Mouse (Mus musculus) liver, adult (tissue): ENCODE data around the gene Ntf3.

Experiments
- GATA4 ChIP-seq: IDR thresholded peaks from 2 replicates; pipeline ENCODE4 v1.6.1; 2014; ENCODE audit warnings: mild to moderate bottlenecking, low read length; ENCODE audit not compliant: insufficient replicate concordance

Gene Ntf3

DNA sequence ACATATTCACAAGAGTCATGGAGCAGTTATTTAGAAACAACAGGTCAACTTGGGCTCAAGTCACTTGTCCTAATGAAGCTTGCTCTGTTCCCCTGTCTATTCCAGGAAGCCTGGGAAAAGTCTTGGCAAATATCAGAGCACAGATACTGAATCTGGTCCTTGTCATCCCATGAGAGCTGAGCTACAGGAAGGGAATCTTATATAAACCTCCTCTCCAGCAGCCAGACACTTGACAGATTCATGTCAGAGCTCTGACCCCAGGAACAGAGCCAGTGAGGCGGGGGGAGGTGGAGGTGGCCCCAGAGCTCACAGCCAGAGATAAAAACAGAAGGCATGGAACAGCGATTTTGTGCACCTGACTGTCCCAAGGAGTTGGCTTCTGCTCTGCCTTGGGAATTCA lies 26.3 kb downstream of the Ntf3 start:
- peak; percentile 38; the same call in 1 of the 2 replicates for TF ChIP-seq GATA4

DNA sequence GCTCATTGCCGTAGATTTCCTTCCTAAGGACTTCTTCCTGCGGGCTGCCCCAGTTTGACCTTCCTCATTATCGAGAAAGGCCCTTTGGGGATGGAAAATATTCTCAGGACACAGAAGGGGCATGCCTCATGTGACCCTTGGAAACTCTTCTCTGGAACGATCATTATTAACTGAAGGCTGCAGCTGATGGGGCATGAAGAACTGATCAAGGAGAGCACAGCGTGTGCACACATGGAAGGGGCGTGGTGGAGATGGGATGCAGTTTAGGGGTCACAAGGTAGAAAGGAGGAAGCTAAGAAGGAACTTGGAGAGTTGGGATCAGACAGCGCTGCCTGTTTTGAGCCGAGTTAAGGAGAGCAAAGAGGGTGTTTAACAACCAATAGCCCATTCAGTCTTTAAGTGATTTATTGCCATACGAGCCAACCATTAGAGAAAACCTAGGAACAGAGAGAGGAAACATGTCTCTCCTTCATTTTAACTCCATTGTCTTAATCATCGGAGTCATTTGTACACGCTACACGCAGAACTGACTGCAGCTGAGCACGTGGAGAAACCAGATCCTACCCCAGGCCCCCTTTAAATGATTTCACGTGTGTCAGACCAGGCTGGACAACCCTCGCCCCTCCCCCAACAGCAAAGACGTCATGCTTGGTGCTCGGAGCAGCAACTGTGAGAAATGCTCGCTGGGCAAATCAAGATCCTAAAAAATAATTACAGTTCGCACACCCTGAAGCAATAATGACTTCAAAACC lies 32.4 kb downstream of the Ntf3 start:
- peak; percentile 80; the same call in 1 of the 2 replicates for TF ChIP-seq GATA4

DNA sequence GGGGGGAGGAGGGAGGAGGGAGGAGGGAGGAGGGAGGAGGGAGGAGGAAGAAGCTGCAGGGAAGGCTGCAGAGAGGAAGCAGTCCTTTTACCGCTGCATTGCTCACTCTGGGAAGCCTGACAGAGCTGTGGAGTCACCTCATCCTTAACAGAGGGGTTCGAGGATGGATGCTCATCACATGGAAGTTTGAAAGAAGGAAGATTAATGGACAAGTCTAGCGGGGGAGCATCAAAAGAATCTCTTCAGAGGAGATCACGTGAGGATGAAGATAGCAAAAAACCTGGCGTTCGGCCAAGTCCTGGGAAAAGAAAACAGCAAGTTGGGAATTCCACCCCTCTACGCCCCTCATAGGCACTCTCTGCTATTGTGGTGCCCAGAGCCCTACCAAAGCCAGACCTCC lies 38.5 kb downstream of the Ntf3 start:
- TF ChIP-seq GATA4: no peak

DNA sequence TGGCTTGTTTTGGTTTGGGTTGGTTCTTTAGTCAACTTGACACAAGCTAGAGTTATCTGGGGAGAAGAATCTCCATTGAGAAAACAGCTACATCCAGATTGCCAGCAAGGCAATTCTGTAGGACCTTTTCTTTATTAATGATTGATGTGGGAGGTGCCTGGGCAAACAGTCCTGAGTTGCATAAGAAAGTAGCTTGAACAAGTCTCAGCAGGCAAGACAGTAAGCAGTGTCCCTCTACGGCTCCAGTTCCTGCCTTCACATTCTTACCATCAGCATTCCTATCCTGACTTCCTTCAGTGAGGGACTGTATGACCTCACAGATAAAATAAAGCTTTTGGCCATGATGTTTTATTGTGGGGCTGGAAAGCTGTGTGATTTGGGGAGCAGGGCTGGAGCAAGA lies 48.5 kb downstream of the Ntf3 start:
- TF ChIP-seq GATA4: no peak

DNA sequence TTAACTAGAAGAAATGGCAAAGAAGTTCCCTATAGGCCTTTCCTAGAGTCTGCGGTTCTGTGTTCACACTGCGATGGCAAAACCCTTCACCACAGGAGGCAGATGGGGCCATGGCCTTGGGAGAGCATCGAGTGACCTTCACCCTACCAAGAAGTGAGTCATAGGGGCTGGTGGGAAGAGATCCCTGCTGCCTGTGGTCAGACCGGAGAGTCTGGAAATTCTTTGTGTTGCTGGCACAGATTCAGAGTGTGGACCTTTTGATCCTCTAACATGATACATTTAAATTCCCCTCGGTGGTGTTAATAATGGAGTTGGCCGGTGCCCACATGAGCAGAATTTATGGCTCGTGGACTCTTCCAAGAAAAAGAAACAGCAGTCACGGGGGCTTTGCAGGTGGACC lies 49.5 kb downstream of the Ntf3 start:
- no peak for TF ChIP-seq GATA4

DNA sequence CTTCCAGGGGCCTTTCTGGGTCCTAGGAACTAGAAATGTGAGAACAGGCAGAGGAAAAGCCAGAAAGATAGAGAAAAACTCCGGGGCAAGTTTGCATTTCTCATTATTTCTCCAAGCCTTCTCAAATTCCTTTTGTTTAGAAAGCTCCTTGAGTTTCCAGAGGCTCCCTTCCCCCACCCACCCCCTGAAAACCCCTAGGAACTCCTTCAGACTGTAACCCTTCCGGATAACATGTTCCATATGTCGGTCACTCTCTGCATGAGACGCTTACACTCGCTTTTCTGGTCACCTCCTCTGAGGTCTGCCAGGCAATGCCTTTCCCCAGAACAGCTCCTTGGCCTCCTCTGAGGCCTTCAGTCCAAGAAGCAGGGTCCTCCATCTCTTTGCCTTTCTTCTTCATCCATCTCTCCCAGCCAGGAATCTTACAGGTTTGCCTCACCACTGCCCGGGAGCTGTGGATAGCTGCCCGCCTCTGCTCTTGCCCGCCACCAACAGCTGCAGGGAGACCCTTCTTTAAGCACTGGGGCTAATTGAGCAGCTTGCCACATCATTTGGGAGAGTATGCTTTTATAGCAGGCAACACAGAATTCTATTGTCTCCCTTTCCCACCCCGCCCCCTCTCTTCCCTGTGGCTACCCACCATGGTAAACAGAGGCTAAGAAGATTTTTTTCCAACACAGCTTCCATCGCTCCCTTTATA lies 51.6 kb downstream of the Ntf3 start:
- TF ChIP-seq GATA4: no peak

DNA sequence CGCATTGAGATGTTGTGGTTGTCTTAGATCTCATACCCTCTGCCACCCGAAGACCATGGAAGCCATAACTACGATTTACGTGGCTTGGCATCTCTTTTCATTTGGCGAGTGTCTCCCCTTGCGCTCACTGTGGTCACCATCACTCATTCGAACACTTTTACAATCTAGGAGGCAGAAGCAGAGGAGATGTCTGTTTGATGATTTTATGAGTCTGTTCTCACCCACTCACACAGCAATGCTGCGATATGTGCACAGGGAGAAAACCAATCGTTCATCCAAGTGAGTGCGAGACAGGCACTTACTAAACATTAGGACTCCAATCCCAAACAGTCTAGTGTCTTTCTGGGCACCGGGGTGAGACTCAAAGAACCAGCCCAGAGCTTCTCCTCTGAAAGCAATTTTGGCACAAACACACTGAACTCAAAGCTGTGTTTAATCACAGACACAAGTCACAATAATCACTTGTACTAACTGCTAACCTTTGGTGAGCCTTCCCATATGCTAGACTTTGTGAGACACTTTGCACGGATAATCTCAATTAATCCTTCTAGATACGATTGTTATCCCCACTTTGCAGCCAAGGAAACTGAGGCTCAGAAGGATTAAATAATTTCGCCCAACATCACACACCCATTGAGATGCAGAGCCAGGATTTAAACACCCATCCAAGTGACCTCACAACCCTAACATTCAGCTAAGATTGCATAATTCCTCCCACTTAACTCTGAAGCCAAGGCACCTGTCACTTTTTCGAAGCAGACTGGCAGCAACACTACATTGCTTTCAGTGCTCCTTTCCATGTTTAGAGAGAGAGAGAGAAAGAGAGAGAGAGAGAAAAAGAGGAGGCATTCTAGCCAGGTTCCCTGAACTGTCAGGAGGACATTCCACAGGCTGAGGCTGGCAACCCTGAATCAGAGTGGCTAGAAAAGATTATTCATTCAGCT lies 55.5 kb downstream of the Ntf3 start:
- TF ChIP-seq GATA4: no peak

DNA sequence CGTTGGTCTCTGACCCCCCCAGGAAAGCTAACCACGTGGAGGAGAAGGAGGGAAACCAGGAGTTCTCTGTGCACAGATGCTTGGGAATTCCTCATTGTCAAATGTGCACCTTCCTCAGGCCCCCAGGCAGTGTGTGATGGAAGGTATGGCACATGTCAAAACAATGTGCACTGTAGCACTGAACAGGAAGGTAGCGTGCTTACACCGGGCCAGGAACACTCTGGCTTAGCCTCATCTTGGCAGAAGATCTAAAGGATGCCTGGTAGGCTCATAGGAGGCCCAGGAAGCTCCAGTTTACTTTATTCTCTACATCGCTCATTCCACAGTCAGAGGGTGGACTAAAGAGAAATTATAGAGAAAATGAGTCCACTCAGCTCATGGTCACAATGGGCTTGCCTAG lies 57.5 kb downstream of the Ntf3 start:
- no peak for TF ChIP-seq GATA4

DNA sequence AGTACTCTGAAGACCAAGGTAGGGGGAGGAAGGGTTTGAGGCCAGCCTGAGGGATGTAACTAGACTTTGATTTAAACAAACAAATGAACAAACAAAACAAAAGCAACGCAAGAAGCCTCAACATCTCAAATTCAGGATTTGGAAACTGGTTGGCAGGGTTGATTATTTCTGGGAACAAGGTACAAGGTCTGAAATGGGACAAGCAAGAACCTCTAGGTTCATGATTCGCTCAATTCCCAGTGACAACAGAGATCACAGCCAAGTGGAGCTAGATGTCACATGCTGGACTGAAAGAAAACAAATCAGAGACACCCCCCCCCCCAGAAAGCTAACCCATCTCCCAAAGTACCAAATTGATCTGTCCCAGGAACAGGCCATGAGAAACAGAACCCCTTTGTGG lies 57.9 kb downstream of the Ntf3 start:
- no peak for TF ChIP-seq GATA4

DNA sequence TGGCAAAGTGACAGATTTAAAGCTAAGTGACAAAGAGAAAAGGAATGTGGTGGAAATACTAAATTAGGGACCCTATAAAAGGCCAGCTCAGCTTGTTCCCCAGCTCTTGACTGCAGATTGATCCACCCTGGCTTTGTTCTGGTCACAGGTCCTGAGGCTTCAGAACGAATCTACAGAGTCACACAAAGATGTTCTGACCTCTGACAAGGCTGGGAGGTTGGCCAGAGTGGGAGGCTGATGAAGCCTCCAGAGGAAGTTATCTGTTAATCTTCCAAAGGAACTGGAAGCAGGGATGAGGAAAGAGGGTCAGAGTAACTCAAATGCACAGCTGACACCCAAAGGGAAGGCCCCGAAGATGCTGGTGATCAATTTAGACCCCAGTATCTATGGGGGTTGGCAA lies 59.3 kb downstream of the Ntf3 start:
- TF ChIP-seq GATA4: no peak

DNA sequence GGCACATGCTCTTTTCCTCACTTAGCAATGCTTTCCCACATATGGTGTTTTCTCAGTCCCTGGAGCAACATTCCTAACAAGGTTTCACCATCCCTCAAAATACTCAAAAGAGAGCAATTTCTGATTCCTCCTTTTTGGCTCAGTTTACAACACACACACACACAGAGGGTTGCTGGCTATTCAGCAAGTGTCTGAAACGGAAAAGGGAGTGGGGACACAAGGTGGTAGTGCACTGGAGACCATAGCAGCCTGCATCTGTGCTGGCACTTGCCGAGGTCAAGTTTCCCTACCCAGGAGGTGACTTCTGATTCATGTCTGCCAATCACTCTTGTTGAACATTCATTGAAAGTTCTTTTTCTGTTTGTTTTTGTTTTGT lies 59.9 kb downstream of the Ntf3 start:
- TF ChIP-seq GATA4: no peak

DNA sequence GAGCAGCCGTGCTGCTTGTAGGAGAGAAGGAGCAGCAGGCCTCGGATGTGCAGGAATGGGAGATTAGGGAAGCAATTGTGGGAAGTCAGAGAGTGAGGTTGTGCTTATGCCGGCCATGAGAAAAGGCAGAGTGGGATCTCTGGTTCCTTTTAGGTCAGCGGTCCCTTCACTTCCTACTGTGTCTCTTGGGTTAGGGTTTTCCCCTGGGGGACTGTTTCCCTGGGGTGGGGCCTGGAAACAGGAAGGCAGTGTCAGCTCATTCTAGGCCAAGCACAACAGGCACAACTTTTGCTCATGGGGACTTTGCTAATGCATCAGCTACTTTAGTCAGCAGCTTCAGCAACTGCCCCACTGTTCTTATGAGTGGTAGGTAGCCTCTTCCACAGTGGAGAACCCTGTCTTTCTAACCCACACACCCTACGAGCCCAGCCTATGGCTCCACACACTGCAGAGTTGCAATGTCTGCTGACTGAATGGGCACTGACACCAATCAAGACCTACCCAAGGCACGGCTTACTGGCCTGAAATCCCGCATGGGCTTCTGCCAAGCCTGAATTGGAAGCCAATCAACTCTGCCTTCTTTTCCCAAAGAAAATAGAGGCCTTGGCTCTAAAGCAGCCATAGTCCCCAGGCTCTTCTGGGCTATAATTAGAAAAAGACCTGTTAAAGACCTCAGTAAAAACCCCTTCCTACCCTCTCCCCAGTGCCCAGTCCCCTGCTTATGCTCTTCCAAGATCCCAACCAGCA lies 60.5 kb downstream of the Ntf3 start:
- no peak for TF ChIP-seq GATA4

DNA sequence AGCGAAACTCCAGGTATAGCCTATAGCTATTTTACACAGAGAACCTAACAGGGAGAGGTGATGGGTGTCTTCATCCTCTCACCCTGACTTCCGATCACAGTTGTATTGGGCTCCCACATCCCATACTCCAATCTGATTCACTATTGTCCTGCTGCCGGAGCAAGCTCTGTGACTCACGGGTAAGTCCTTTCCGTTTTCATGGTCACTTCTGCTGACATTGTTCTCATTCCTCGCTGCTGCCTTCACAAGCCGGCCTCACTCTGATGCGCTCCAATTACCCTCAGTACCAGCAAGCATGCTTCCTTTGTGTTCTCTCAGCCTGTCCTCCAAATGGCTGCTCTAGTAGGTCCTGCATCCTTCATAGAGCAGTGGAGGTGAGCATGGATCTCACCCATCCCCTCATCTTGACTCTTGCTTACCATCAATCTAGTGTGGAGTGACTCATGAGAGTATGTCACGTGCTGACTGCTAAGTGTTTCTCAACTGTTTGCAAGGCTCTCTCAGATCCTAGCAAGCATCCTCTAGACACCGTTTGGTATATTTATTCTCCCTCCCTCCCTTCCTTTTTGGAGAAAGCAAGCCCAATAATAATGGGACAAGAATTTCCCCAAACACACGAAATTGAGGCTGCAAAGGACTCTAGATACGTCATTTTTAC lies 61.5 kb downstream of the Ntf3 start:
- no peak for TF ChIP-seq GATA4

DNA sequence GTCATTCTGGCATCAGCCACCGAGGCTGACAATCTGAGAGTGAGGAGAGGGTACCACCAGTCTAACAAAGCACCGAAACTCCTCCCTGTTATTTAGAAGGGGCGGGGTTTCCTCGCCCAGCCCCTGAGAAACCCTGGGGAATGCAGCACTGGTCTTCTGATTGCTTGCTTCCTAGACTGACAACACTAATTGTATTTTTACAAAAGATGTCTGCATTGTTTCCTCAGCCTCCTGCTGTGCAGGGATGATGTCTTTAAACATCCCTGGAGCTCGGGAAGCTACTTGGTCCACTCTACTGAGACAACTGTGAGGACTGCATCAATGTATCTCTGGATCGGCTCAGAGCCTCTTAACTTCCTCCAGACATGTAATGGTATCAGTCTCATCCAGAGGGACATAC lies 64.1 kb downstream of the Ntf3 start:
- no peak for TF ChIP-seq GATA4
